Mouse (Mus musculus): Measurements from ENCODE around the gene Flt3l.

- no peak for TF ChIP-seq POLR2A (IDR thresholded peaks at IDR 0.05; ENCODE audit: insufficient read length, low read depth)
- no peak for TF ChIP-seq MAX (IDR thresholded peaks at IDR 0.05; ENCODE audit: low read depth)
- TF ChIP-seq MYOG (IDR thresholded peaks at IDR 0.05; ENCODE audit: control insufficient read depth in 1 of 3, insufficient read depth in 1 of 3, insufficient read length in 2 of 3, low read depth in 2 of 3), result no peak
- TF ChIP-seq MYOD1 (IDR thresholded peaks at IDR 0.05; ENCODE audit: control insufficient read depth in 1 of 3, insufficient read length in 2 of 3, low read depth in 2 of 3), result no peak
- no peak for TF ChIP-seq POLR2AphosphoS2 (IDR thresholded peaks at IDR 0.05; ENCODE audit: insufficient read length, low read depth)
- no peak for TF ChIP-seq TCF3 (IDR thresholded peaks at IDR 0.05; ENCODE audit: insufficient read length, low read depth)
- no peak for TF ChIP-seq USF1 (IDR thresholded peaks at IDR 0.05; ENCODE audit: low read depth)
- no peak for TF ChIP-seq CEBPB (IDR thresholded peaks at IDR 0.05; ENCODE audit: insufficient read depth, poor library complexity, severe bottlenecking)
- no peak for TF ChIP-seq TCF12 (IDR thresholded peaks at IDR 0.05; ENCODE audit: insufficient read depth, poor library complexity, severe bottlenecking)
Observed at GRCm38 (mm10) chr7:45095367-45095766, 40.9 kb downstream of the Flt3l start.

Data from myocyte (in vitro differentiated cells).